Mouse (Mus musculus) MEL (cell line): ENCODE data around the gene Hist1h2ae. TPM values are rescaled to one million over a fixed set of nuclear protein-coding genes. Genes with fewer than 3 reads are reported as not detected.
"Not testable (repeated sequence)": the region's sequence is repeated elsewhere in the genome, so short reads cannot be mapped to it uniquely, and the experiment has no call there.

Source experiments
- DNase-seq: peaks from one replicate; pipeline ENCODE4 v3.0.0; 2011; ENCODE audit warnings: low read depth, low spot score
- H3K27ac ChIP-seq: 2 replicates; pipeline ENCODE4 v1.5.1; 2012; ENCODE audit warnings: low read depth, mild to moderate bottlenecking, control low read depth, low read length, moderate library complexity; ENCODE audit not compliant: control insufficient read depth
- H3K27me3 ChIP-seq, 2 experiments: fragments of 150-350 bp in 1 of 2; sonication (generic) in 1 of 2; 2 replicates each; pipeline ENCODE4 v1.6.1; 2012; ENCODE audit warnings: low read length in 2 of 2, mild to moderate bottlenecking in 2 of 2, improper control_type of control experiment in 1 of 2, moderate library complexity in 1 of 2; ENCODE audit not compliant: insufficient read depth in 2 of 2, control insufficient read depth in 1 of 2
- H3K36me3 ChIP-seq, 2 experiments: 2 replicates each; pipeline ENCODE4 v1.6.1; 2012 to 2014; ENCODE audit warnings: low read length in 2 of 2, improper control_type of control experiment in 1 of 2, inconsistent platforms in 1 of 2, mild to moderate bottlenecking in 1 of 2; ENCODE audit not compliant: insufficient read depth in 2 of 2, control insufficient read depth in 1 of 2
- H3K4me1 ChIP-seq, 2 experiments: fragments of 150-350 bp in 1 of 2; sonication (generic) in 1 of 2; 2 replicates each; pipeline ENCODE4 v1.6.1; 2012; ENCODE audit warnings: low read length in 2 of 2, improper control_type of control experiment in 1 of 2, mild to moderate bottlenecking in 1 of 2; ENCODE audit not compliant: insufficient read depth in 2 of 2, control insufficient read depth in 1 of 2
- H3K4me3 ChIP-seq, 2 experiments: fragments of 150-350 bp in 1 of 2; sonication (generic) in 1 of 2; 2 replicates each; pipeline ENCODE4 v1.5.1; 2012; ENCODE audit warnings: low read depth in 2 of 2, low read length in 2 of 2, mild to moderate bottlenecking in 2 of 2, moderate library complexity in 2 of 2, control low read depth in 1 of 2, improper control_type of control experiment in 1 of 2; ENCODE audit not compliant: control insufficient read depth in 1 of 2, insufficient read depth in 1 of 2
- H3K79me2 ChIP-seq: 2 replicates; pipeline ENCODE4 v1.6.1; 2012; ENCODE audit warnings: mild to moderate bottlenecking, low read length, moderate library complexity; ENCODE audit not compliant: control insufficient read depth, poor library complexity, insufficient read depth
- H3K9ac ChIP-seq: 2 replicates; pipeline ENCODE4 v1.6.1; 2012; ENCODE audit warnings: low read depth, mild to moderate bottlenecking, control low read depth, low read length, moderate library complexity; ENCODE audit not compliant: control insufficient read depth, poor library complexity, severe bottlenecking
- H3K9me3 ChIP-seq: fragments of 150-350 bp; sonication (generic); replicated peaks from 2 replicates; pipeline ENCODE4 v1.6.1; 2012; ENCODE audit warnings: mild to moderate bottlenecking, low read length, improper control_type of control experiment, moderate library complexity; ENCODE audit not compliant: insufficient read depth
- CHD2 ChIP-seq: IDR thresholded peaks from 2 replicates; pipeline ENCODE4 v1.6.1; 2011; ENCODE audit warnings: low read length, improper control_type of control experiment
- E2F4 ChIP-seq: IDR thresholded peaks from 2 replicates; pipeline ENCODE4 v1.6.1; 2011; ENCODE audit warnings: low read depth, low read length, improper control_type of control experiment, borderline replicate concordance
- GATA1 ChIP-seq: IDR thresholded peaks from 2 replicates; pipeline ENCODE4 v1.6.1; 2011; ENCODE audit warnings: low read depth, low read length, improper control_type of control experiment
- HCFC1 ChIP-seq: IDR thresholded peaks from 2 replicates; pipeline ENCODE4 v1.6.1; 2012; ENCODE audit warnings: low read depth, mild to moderate bottlenecking, inconsistent platforms, low read length, improper control_type of control experiment, moderate library complexity
- KAT2A ChIP-seq: conservative IDR thresholded peaks from 2 replicates; pipeline ENCODE4 v1.6.1; 2012; ENCODE audit warnings: low read depth, low read length, improper control_type of control experiment, inconsistent platforms
- MAFK ChIP-seq: IDR thresholded peaks from 2 replicates; pipeline ENCODE4 v1.6.1; 2011; ENCODE audit warnings: low read depth, mild to moderate bottlenecking, low read length, improper control_type of control experiment, borderline replicate concordance
- MAZ ChIP-seq: IDR thresholded peaks from 2 replicates; pipeline ENCODE4 v1.6.1; 2012; ENCODE audit warnings: low read depth, mild to moderate bottlenecking, inconsistent platforms, low read length, improper control_type of control experiment
- MEF2A ChIP-seq: IDR thresholded peaks from 2 replicates; pipeline ENCODE4 v1.6.1; 2014; ENCODE audit warnings: low read depth, mild to moderate bottlenecking, inconsistent platforms, low read length, improper control_type of control experiment; ENCODE audit not compliant: poor library complexity, insufficient replicate concordance, severe bottlenecking; ENCODE audit errors: extremely low read depth
- MXI1 ChIP-seq: IDR thresholded peaks from 2 replicates; pipeline ENCODE4 v1.6.1; 2011; ENCODE audit warnings: mild to moderate bottlenecking, low read depth, low read length, improper control_type of control experiment
- POLR2A ChIP-seq, 2 experiments: IDR thresholded peaks; 2 replicates each; pipeline ENCODE4 v1.6.1; 2011 to 2012; ENCODE audit warnings: low read length in 2 of 2, mild to moderate bottlenecking in 2 of 2, control low read depth in 1 of 2, improper control_type of control experiment in 1 of 2, low read depth in 1 of 2, moderate library complexity in 1 of 2; ENCODE audit not compliant: control insufficient read depth in 1 of 2, insufficient read depth in 1 of 2, poor library complexity in 1 of 2
- POLR2AphosphoS5 ChIP-seq: IDR thresholded peaks from 2 replicates; pipeline ENCODE4 v1.6.1; 2012; ENCODE audit warnings: low read depth, borderline replicate concordance, mild to moderate bottlenecking, inconsistent platforms, low read length, moderate library complexity, mixed read lengths
- RAD21 ChIP-seq: IDR thresholded peaks from 2 replicates; pipeline ENCODE4 v1.6.1; 2011; ENCODE audit warnings: mild to moderate bottlenecking, low read depth, low read length, improper control_type of control experiment
- SIN3A ChIP-seq: IDR thresholded peaks from 2 replicates; pipeline ENCODE4 v1.6.1; 2012; ENCODE audit warnings: low read length, improper control_type of control experiment, inconsistent platforms
- SMC3 ChIP-seq: IDR thresholded peaks from 2 replicates; pipeline ENCODE4 v1.6.1; 2011; ENCODE audit warnings: low read depth, low read length, improper control_type of control experiment
- TBP ChIP-seq: IDR thresholded peaks from 2 replicates; pipeline ENCODE4 v1.8.0; 2011; ENCODE audit warnings: low read depth, low read length, improper control_type of control experiment
- TCF12 ChIP-seq: IDR thresholded peaks from 2 replicates; pipeline ENCODE4 v1.6.1; 2014; ENCODE audit warnings: low read depth, mild to moderate bottlenecking, inconsistent platforms, low read length, improper control_type of control experiment, moderate library complexity
- UBTF ChIP-seq: IDR thresholded peaks from 2 replicates; pipeline ENCODE4 v1.6.1; 2012; ENCODE audit warnings: low read depth, mild to moderate bottlenecking, inconsistent platforms, low read length, improper control_type of control experiment, moderate library complexity, borderline replicate concordance; ENCODE audit not compliant: insufficient read depth
- USF2 ChIP-seq, 2 experiments: IDR thresholded peaks; 2 replicates each; pipeline ENCODE4 v1.6.1; 2011 to 2012; ENCODE audit warnings: improper control_type of control experiment in 2 of 2, low read length in 2 of 2, borderline replicate concordance in 1 of 2, inconsistent platforms in 1 of 2, low read depth in 1 of 2, mild to moderate bottlenecking in 1 of 2; ENCODE audit not compliant: insufficient read depth in 1 of 2
- ZMIZ1 ChIP-seq: IDR thresholded peaks from 2 replicates; pipeline ENCODE4 v1.6.1; 2012; ENCODE audit warnings: low read depth, mild to moderate bottlenecking, inconsistent platforms, low read length, improper control_type of control experiment, moderate library complexity
- polyA plus RNA-seq, 2 experiments: library from polyadenylated mRNA; stranded (reverse) in 1 of 2; unstranded in 1 of 2; fragments of >175 nt in 1 of 2; fragments of >200 nt in 1 of 2; gene quantifications; 2 replicates each; pipeline versions ENCODE4 v1.2.1 to v1.2.4; 2012; ENCODE audit warnings: low replicate concordance in 2 of 2, low read depth in 1 of 2; ENCODE audit not compliant: insufficient read length in 2 of 2, insufficient read depth in 1 of 2, missing spikeins in 1 of 2
- total RNA-seq: library from RNA; depleted of rRNA; stranded (reverse); fragments of 300-350 nt; gene quantifications from 2 replicates; pipeline ENCODE4 v1.2.3, GENCODE M21; 2012

The Hist1h2ae gene
- total and polyA plus RNA-seq, 3 experiments: 3.3 to 560 TPM; not detected in 1

DNA sequence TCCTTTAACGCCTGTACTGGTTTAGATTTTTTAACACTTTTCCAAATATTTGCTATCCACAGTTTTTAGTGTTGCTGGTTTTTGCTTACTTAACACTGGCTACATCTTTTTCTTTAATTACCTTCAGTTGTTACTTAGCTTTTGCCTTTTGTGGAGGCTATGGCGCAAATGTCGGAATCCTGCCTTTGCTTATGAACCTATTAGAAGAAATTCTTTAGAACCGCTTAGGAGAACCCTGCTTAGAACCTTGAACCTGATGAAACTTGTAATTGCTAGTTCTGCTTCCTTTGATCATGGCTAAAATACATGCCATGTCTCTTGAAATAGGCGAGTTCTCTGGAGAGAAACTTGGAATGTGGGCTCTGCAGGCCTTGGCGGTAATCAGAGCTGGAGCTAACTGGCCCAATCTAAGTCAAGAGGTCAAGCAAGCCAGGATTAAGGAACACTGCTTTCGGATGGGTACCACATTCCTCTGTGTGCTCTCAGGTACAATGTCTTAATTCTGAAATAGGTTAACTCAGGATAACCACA lies 5.4 kb upstream of the Hist1h2ae start:
- DNase-seq: peak; percentile 86
- Histone ChIP-seq H3K4me1 (peaks cover 0 to 2% of the 10 kb centered on the region in 2 experiments; a peak in 1 of 4 replicates), H3K79me2 (peaks cover 6% of the 10 kb centered on the region; the same call in 1 of the 2 replicates), H3K9ac (peak overlapping the region; percentile 73), H3K36me3 (peaks cover 0 to 31% of the 10 kb centered on the region in 2 experiments; a peak in 2 of 4 replicates), H3K27me3 (no peaks in the 10 kb centered on the region), H3K9me3 (no peaks in the 10 kb centered on the region), H3K4me3 (peak overlapping the region; percentile 6 to 47), H3K27ac (peak overlapping the region; percentile 86)
- TF ChIP-seq GATA1 (no peak), POLR2A (IDR thresholded peaks at IDR 0.05; ENCODE audit: control insufficient read depth in 1 of 2, insufficient read depth in 1 of 2, low read depth in 1 of 2, low read length in 2 of 2, poor library complexity in 1 of 2) (peak; percentile 52 to 81; a peak in 3 of 4 replicates)

DNA sequence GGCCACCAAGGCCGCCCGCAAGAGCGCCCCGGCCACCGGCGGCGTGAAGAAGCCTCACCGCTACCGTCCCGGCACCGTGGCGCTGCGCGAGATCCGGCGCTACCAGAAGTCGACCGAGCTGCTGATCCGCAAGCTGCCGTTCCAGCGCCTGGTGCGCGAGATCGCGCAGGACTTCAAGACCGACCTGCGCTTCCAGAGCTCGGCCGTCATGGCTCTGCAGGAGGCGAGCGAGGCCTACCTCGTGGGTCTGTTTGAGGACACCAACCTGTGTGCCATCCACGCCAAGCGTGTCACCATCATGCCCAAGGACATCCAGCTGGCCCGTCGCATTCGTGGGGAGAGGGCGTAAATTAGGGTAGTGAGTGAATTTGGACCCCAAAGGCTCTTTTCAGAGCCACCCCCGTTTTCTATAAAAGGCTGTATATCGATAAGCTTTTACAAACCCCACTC lies 4.9 kb upstream of the Hist1h2ae start:
- H3K9me3 ChIP-seq, H3K27me3 ChIP-seq: not testable (repeated sequence)
- H3K36me3 ChIP-seq: peaks cover 0 to 30% of the 10 kb centered on the region in 2 experiments; a peak in 2 of 4 replicates
- H3K9ac ChIP-seq: peak overlapping the region; percentile 73
- peak overlapping the region; percentile 86 for H3K27ac ChIP-seq
- peak; percentile 75 for DNase-seq
- H3K4me3 ChIP-seq: peak overlapping the region; percentile 6 to 47
- TF ChIP-seq UBTF: peak; percentile 90; the same call in 1 of the 2 replicates
- TF ChIP-seq POLR2AphosphoS5: peak; percentile 93; the same call in 1 of the 2 replicates
- TF ChIP-seq POLR2A (IDR thresholded peaks at IDR 0.05; ENCODE audit: control insufficient read depth in 1 of 2, insufficient read depth in 1 of 2, low read depth in 1 of 2, low read length in 2 of 2, poor library complexity in 1 of 2): peak; percentile 94 to 97; a peak in 3 of 4 replicates
- TF ChIP-seq, all 39 proteins: peak for 3; not testable (repeated sequence) for 36
- H3K79me2 ChIP-seq, H3K4me1 ChIP-seq: not testable (repeated sequence)

DNA sequence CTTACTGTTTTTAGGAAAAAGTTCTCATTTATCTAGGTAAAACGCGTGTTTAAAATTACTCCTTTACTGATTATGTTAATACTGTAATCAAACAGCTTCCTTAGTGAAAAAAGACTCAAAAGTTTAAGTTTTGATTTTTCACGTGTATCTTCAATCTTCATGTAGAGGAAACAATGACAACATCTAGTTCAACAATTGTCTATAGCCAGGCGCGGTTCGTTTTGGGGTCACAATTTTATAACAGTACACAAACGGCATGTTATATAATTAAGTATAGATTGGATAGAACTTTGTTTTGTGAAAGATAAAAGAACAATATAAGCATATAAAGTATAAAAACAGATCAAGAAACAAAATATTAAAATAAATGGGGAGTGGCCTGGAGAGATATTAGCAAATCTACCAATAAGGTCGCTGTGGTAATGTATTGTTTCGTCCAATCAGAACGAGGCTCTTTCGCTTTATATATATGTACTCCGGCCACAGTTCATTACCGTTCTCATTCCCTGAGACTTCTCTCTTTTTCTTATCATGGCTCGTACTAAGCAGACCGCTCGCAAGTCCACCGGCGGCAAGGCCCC lies 4.3 kb upstream of the Hist1h2ae start, which contains the start of gene Hist1h3d:
TSS of gene Hist1h3d (plus strand) at position 493 of the 581 bp plus-strand sequence.
- peaks cover 0 to 24% of the 10 kb centered on the region in 2 experiments; a peak in 2 of 4 replicates for H3K36me3 ChIP-seq
- peaks cover 6% of the 10 kb centered on the region; the same call in 1 of the 2 replicates for H3K79me2 ChIP-seq
- H3K4me1 ChIP-seq: peaks cover 0 to 2% of the 10 kb centered on the region in 2 experiments; a peak in 1 of 4 replicates
- peak; percentile 95 for DNase-seq
- no peaks in the 10 kb centered on the region for H3K9me3 ChIP-seq
- peak within 1 kb of the TSS; percentile 98 for H3K27ac ChIP-seq
- H3K27me3 ChIP-seq: no peaks in the 10 kb centered on the region
- H3K9ac ChIP-seq: peak within 1 kb of the TSS; percentile 77
- no peak for TF ChIP-seq USF2 (IDR thresholded peaks at IDR 0.05; ENCODE audit: borderline replicate concordance in 1 of 2, insufficient read depth in 1 of 2, low read depth in 1 of 2, low read length in 2 of 2)
- no peak for TF ChIP-seq RAD21
- no peak for TF ChIP-seq MAZ
- TF ChIP-seq TCF12: no peak
- TF ChIP-seq E2F4: no peak
- no peak for TF ChIP-seq SMC3
- TF ChIP-seq CHD2: no peak
- TF ChIP-seq MEF2A: no peak
- no peak for TF ChIP-seq SIN3A
- no peak for TF ChIP-seq GATA1
- no peak for TF ChIP-seq HCFC1
- TF ChIP-seq POLR2AphosphoS5: peak; percentile 96; the same call in 1 of the 2 replicates
- TF ChIP-seq ZMIZ1: no peak
- no peak for TF ChIP-seq UBTF
- peak in 1 of 2 experiments; percentile 93; a peak in 1 of 4 replicates for TF ChIP-seq POLR2A (IDR thresholded peaks at IDR 0.05; ENCODE audit: control insufficient read depth in 1 of 2, insufficient read depth in 1 of 2, low read depth in 1 of 2, low read length in 2 of 2, poor library complexity in 1 of 2)
- TF ChIP-seq TBP: peak; percentile 99
- no peak for TF ChIP-seq KAT2A
- TF ChIP-seq MXI1: no peak
- no peak for TF ChIP-seq MAFK
- peak within 1 kb of the TSS; percentile 14 to 47 for H3K4me3 ChIP-seq
